Mouse (Mus musculus) left cerebral cortex, adult 11 months (tissue): ENCODE results near the gene Rnf11.

Experiments
- DNase-seq: peaks from one replicate; pipeline ENCODE4 v3.0.0; 2022; ENCODE audit warnings: low spot score

The Rnf11 gene

DNA sequence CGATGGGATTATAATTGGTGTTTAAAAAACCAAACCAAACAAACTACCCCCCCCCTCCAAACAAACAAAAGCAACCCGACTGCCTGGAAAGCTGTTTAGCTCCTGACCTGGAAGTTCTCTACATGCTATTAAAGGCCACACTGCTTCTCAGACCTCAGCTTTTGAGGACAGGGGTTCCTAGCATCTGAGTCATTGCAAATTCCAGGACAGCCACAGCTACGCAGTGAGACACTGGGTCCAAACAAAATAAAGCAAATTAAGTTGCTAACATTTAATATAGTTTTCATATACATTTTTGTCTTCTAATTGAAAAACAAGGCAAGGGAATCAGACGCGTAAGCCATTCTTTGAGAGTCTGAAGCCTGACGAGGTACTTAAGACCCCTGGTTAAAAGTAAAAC, 40.1 kb downstream of the Rnf11 start:
- DNase-seq: no peak

DNA sequence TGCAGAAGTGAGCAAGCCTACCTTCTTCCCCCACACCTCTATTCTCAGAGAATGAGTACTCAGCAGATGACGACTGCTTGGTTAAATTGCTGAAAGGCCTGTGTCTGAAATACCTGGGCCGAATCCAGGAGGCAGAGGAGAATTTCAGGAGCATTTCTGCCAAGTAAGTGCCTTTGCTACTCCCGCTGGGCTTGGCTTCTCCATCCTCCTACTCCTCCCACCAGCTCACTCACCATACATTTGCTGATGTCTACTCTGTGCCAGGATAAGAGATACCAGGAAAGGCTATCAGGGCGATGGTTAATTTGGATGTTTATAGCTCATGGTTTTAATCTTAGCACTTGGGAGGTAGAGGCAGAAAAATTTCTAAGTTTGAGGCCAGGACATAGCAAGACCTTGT, 41.9 kb downstream of the Rnf11 start:
- DNase-seq: no peak

GRCm38 (mm10) chr4:109442126-109442525, 42.4 kb downstream of the Rnf11 start:
- DNase-seq: no peak

DNA sequence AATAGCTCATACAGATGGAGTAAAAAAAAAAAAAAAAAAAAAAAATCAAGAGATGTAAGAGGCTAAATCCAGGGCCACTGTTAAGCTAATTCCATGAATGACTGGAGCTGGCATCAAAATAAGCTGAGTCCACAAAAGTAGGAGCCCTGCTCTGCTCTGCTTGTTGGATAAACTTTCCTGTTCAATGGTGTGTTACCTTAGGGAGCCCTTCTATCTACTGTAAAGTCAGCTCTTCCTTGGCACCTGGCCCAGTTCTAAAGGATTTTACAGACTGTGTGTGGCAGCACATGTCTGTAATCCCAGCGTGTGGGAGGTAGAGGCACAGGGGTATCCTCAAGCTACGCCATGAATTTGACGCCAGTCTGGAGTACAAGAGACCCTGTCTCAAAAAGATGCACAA, 43.5 kb downstream of the Rnf11 start:
- DNase-seq: no peak

GRCm38 (mm10) chr4:109440381-109440780, 44.1 kb downstream of the Rnf11 start:
- no peak for DNase-seq

DNA sequence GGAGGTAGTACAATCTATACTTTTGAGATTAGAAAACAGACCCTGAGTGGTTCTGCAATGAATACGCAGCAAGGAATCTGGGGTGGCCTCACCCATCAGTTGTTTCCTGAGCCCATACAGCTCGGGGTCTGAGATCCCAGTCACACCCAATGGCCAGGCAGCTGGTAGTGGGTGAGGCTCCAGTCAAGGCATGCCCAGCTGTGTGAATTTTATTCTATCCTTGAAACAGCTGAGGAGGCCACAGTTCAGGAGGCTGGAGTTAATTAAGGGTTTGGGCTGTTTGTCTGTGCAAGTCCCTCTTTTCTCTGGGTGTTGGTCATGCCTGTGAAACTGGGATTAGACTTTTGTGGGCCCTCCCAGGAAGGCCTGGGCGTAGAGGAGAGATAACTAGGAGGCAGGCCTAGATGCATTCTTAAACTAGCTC, 44.7 kb downstream of the Rnf11 start:
- DNase-seq: no peak

DNA sequence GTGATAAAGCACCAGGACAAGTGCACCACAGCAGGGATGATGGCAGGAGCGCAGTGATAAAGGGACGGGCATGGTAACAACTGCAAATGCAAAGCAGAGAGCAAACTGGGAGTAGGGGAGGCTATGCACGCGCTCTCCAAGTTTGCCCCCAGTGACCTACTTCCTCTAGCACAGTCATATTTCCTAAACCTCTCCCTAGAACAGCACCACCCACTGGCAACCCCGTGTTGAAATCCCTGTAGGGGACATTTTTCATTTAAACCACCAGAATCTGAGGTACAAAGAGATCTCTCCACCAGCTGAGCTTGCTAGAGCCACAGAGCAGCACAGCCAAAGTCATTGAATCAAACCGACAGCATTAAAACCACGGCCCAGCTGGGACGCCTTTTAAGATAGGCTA, 45.4 kb downstream of the Rnf11 start:
- no peak for DNase-seq

DNA sequence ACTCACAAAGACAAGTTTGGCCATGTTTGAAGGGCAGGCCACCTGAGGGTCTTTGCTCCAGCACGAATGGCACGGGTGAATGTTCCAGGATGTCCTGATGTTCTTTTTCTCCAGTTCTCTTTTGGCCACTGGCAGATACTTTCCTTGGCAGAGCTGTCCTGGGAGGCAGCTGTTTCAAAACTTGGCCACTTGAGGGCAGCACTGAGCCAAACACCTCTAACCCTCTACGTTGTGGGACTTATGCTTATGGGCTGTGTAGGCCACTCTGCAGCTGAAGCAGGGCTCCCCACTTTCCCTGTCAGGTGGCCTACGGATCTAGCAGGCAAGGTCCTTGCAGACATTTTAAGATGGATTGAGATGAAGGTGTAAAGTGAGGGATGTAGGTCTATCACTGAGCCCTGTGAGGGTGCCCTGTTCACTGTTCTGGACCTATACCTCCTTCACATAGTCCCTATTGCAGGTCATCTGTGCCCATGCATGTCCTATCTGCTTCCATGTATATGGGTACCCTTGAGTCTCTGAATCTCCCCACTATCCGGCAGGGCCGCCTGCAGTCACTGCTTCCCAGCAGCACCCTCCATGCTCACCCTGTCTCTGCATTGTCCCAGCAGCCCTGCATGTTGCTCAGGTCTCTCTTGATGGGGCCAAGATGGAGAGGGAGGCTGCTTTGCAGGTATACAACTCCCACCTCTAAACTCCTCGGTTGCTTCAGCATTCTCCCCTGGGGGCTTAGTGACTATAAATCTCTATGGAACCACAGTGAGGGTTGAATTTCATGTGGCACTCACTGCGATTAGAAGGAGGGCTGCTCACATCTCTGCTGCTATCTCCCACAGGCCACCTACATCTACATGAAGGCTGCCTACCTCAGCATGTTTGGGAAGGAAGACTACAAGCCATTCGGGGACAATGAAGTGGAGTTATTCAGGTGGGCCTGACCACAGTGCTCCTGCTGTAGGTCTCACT, 46.3 kb downstream of the Rnf11 start:
- DNase-seq: peak; percentile 39

- DNase-seq: no peak
Measured at GRCm38 (mm10) chr4:109434256-109434655, 50.3 kb downstream of the Rnf11 start.

DNA sequence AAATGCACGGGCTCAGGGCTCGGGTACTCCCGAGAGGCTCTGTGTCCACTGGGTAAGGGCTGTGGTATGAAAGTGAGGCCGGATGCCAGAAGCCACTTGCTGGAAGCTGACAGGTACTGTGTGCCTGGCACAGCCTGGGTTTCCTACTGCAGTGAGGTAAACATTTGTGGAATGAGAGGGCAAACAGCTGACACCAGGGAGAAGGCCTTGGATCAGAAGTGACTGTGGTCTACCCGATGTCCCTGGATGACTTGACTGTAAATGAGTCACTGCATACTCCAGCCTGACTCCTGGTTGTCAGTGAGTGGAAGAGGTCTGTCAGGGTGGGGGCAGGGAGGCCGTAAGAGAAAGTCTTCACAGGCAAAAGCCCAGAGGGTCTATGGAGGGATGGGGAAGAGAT, 50.9 kb downstream of the Rnf11 start:
- no peak for DNase-seq

DNA sequence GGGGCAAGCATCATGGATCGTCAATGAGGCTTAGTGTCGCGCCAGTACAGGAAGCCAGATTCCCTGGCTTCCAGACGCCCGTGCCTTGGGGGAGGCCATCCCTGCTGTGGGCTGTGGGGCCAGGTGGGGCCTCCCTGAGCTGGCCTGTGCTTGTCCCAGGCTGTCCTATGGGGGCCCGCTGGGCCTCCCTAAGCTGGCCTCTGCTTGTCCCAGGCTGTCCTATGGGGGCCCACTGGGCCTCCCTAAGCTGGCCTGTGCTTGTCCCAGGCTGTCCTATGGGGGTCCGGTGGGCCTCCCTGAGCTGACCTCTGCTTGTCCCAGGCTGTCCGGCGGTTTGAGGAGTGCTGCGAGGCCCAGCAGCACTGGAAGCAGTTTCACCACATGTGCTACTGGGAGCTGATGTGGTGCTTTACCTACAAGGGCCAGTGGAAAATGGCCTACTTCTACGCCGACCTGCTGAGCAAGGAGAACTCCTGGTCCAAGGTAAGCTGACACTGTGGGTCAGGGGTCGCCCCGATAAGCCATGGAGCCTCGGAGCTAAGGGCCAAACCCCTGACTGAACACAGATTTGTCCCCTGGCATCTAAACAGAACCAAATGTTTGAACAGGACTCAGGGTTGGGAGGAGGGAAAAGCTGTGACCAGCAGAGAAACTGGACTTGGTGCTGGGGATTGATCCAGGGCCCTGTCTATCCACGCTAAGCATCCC, 51.7 kb downstream of the Rnf11 start:
- DNase-seq: no peak

GRCm38 (mm10) chr4:109430854-109431253, 53.7 kb downstream of the Rnf11 start:
- DNase-seq: no peak

DNA sequence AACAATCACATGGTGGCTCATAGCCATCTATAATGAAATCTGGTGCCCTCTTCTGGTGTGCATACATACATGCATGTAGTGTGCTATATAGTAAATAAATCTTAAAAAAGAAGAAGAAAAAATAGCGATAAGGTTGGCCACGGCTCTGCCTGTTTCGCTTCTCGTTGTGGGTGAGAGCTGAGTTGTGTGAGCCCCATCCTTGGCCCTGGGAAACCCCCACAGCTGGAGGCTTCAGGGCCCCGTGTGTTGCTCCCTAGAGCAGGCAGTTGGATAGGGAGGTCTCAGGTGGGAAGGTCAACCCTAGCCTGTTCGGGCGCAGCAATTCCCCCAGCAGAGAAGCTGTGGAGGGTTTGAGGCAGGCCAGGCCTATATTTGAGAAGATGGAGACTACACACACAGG, 54.3 kb downstream of the Rnf11 start:
- DNase-seq: no peak

DNA sequence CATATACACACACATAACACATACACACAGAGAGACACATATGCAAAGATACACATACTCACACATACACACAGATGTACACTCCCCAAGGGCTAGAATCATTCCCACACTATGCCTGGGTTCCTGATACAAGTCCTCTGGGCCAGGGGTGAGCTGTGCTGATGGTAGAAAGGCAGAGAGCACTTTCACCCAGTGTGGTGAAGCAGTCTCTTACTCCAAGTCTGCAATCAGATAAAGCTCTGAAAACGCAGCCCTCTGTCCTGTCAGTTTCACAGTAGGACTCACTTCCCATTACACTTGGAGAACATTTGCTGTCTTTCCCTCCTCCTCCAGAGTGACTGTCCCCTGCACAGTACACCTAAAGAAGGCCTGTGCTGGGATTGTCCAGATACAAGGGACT, 57.5 kb downstream of the Rnf11 start:
- no peak for DNase-seq

DNA sequence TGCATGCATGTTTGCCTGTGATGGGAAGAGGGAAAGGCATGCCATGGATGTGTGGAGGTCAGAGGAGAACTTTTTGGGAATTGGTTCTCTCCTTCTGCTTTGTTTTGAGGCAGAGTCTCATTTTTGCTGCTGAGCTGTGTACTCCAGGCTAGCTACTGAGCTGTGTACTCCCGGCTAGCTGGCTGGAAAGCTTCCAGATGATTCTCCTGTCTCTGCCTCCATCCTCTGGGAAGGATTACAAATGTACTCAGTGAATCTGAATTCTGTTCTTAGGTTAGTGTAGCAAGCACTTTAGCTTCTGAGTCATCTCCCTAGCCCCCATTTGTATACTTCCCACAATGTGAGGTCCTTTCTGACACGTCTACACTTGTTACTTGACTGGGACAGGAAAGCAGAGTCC, 61.1 kb downstream of the Rnf11 start:
- no peak for DNase-seq

DNA sequence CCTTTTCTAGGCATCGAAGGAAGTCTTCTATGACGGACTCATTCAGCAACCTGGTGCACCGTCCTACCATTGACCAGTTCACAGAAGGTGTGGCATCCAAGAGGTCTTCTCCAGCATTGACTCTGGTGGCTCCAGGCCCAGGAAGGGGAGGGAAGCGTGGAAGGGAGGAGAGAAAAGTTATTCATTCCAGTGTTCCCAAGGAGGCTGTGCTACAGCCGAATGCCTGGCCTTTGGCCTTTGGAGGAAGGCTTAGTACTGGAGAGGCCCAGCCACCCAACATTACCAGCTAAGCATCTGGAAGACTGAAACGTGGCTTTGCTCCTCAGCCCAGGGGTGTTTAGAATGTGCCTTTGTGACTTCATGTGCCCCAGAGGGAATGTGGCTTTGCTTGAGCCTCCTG, 62.1 kb downstream of the Rnf11 start:
- no peak for DNase-seq

DNA sequence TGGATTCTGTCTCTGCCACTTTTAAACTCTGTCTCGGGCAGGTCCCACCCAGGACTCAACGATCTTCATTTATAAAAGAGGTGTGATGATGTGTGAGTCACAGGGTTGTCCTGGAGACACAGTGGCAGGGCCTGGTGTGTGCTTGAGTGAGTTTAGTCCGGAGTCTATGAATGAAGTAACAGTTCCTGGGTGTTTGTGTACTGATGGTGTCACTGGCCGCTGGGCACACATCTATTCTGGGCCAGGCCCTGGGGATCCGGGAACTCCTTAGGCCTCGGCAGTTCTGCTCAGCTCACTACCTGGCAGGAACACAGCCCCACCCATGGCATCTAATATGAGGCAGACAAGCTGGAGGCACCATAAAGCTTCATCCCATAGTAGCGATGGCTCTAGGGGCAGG, 62.9 kb downstream of the Rnf11 start:
- DNase-seq: no peak

DNA sequence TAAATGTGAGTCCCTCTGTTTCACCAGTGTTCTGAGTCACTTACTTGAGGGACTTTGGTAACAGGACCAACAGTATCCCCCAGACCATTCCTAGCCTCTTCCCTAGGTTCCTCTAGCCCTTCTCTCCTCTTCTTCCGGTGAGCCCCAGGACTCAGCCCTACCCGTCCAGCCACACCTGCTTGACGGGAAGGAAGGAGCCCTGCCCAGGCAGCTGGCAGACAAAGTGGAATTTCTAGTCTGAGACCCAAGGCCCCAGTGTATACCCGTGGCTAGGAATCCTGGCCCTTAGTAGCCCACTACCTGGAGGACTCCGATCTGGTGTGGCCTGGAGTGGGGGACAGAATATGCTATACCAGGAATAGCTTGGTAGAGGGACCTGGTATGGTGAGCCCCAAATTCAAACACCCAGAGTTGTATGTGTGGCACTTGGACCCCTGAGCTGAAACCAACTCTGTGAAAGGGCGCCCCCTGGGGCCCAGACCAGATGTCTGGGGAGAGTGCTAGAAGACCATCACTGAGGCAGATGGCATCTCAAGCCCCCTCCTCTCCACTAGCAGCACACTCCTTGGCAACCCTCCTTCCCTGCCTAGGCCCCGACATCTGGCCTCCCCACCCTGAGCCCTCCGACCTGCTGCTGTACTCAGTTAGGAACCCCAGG, 64.3 kb downstream of the Rnf11 start:
- no peak for DNase-seq

DNA sequence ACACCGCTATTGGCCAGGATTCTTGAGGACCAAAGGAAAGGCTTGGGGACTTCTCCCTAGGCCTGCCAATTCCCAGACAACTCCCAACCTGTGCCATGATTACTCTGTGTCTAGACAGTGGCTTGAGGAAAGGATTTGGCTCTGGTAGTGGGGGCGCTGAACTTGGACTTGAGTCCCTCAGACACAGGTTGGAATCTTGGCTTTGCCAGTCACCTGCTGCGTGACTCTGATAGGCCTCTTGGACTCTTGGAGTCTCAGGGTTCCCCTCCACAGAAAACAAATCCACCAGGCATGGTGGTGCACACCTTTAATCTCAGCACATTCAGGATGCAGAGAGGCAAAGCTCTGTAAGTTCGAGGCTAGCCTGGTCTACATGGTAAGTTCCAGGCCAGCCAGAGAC, 65.0 kb downstream of the Rnf11 start:
- DNase-seq: no peak

- DNase-seq: no peak
Measured at GRCm38 (mm10) chr4:109419017-109419416, 65.5 kb downstream of the Rnf11 start.

DNA sequence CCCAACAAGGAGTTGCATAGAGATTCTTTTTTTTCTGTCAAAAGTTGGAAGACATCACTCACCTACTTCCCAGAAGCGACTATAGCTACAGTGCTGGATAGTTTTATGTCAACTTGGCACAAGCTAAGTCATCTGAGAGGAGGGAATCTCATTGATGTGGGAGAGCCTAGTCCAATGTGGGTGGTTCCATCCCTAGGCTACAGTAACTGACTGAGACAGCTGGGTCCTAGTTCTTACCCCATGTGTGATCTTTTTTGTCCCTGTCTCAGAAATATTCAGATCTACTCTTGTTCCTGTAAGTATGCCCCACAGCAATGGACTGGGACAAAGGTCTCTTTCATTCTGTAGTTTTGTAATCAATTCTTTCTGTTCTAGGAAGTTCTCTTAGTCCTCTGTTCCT, 66.5 kb downstream of the Rnf11 start:
- no peak for DNase-seq

DNA sequence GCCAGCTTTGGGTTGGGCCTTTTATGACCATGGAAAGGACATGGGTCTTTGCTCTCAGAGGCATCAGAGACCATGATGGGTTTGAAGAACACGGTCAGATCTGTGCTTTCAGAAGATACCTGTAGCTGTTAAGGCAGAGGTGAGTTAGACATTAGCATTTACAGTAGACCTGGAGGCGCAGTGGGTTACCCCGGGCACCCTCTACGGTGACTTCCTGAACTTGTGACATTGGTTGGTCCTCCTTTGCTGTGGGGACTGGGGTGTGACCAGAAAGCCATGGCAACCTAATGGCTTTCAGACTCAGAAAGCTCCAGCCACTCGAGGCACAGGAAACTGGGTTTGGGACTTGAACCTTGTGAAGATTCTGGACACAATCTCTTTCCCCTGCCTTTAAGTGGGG, 72.3 kb downstream of the Rnf11 start:
- no peak for DNase-seq
